Mouse (Mus musculus) T-helper 1 cell (primary cell): ENCODE measurements around the gene Rmdn2.

Experiments used
- in situ Hi-C: fragments of 300-600 bp; cut with MboI, MseI; formaldehyde crosslinking; loops from one replicate; pipeline ENCODE4 v1.15.1; 2025; ENCODE audit warnings: high pct_unique_total_duplicates

The Rmdn2 gene

DNA sequence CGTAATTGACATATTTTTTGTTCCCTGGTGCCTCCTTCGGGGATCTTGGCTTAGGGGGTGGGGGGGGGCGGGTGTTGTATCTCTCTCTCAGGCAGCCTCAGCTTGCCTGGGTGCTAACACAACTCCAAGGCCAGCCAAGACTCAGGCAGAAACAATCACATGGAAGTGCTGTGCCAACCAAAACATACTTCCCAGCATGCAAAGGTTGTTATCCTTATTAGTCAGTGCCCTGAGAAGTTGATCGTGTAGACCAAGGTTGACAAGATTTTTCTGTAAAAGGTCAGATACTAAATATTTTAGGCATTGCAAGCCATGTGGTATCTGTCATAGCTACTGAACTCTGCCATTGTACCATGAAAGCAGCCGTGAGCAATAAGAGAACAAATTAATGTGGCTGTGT lies 89.2 kb downstream of the Rmdn2 start:
- in situ Hi-C loops: loop anchor here (25.0 kb wide), 1 partner anchor 486 kb away; no protein-coding TSS in a partner anchor

DNA sequence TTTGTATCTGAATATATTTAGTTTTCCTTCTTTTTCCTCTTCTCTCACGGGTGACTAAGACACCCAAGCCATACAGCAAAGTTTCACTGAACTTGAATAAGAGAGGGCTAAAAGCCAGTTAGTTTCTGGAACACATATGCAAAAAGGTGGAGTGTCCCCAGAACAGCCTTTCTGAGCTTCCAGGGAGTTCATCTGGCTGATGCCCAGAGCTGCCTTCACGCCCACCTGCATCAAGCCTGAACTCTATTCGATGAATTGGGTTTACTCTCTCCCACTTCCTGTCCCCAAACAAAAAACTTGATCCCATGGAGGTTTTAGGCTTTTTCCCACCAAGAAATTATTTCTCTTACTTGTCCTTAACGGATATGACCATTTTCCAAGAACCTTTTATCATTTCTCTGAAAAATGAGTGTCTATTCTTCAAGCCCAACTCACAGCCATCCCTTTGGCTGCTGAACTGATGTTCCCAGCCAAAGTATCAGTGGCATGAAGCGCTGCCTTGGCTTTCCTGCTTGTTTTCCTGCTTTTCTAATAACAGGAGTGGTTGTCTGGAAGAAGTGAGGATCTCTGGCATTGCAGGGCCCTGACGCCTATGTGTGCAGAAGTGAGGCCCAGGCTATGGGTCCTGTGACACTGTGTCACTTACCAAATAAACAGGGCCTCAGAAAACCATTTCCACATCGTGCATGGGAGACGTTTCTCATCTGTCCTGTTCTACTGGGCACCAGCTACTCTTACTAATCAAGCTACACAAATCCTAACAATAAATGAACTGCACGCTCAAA lies 94.2 kb downstream of the Rmdn2 start:
- in situ Hi-C loops: loop anchor here (25.0 kb wide), 1 partner anchor 481 kb away; no protein-coding TSS in a partner anchor

DNA sequence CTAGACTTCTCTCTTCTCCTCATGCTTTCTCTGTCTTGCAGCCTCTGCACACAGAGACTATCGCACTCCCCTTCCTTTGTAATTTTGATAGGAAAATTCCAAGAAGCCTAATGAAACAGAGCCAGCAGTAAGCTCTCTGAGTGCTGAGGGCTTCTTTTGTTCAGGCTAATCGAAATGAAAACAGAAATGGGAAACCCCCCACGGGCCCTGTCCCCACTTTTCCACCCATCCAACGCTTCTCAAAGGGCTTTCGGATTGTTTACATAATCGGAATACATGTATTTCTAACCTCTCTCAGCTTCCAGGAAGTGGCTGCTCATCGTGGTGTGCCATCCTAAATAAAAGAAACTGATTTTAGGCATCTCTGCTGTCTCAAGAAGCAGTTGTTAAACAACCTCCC lies 96.5 kb downstream of the Rmdn2 start:
- in situ Hi-C loops: loop anchor here (25.0 kb wide), 1 partner anchor 479 kb away; no protein-coding TSS in a partner anchor

DNA sequence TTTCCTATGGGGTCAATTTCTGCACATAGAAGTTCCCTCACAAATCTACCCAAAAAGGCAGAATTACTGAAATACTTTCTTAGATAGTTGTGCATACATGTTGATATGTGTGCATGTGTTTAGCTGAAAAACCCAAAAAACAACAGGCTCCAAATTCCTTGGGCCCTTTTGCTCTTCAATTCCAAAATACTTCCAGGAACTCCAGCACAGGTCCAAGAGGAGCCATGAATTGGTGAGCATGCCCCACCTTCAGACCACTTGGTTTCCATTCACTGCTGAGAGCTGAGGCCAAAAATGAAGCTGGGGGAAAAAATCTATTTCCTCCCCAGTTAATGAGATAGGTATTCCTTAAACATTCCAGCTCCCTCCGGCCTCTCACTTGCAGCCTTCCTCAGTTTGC lies 98.1 kb downstream of the Rmdn2 start:
- in situ Hi-C loops: loop anchor here (25.0 kb wide), 1 partner anchor 478 kb away; no protein-coding TSS in a partner anchor

DNA sequence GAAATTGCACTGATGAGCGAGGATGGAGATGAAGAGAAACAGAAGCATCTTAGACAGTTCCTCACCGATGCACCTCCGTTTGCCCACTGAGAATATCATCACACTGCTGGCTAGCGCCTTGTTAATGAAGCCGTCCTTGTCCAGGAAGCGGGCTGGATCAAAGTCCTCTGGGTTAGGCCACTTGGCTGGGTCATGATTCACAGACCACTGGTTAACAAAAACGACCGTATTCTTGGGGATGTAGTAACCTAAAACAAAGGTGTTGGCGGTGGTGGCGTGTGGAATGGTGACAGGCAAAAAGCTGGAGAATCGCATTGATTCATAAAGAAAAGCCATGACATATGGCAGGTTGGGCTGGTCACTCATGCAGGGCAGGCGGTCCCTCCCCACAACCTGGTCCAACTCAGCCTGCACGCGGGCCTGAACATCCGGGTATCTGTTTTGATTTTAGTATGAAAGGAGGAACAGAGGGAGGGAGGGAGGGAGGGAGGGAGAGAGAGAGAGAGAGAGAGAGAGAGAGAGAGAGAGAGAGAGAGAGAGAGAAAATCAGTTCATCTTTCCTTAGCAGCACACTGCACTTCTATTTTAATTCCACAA lies 98.7 kb downstream of the Rmdn2 start:
- in situ Hi-C loops: loop anchor here (25.0 kb wide), 1 partner anchor 477 kb away; no protein-coding TSS in a partner anchor

DNA sequence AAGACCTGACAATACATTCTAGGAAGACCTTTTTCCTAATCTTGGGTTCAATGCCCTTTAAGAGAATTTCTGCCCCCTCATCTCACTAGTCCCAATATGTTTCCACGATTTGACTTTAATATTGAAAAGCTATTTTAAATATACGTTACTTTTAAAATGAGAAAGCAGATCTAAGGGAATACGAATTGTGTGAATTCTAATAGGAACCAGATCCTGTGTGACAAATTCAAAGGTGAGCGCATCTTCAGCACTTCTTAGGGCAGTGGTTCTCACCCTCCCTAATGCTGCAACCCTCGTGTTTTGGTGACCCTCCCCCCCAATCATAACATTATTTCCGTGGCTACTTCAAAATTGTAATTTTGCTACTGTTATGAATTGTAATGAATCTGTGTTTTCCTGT lies 100.3 kb downstream of the Rmdn2 start:
- in situ Hi-C loops: loop anchor here (25.0 kb wide), 1 partner anchor 475 kb away; no protein-coding TSS in a partner anchor

DNA sequence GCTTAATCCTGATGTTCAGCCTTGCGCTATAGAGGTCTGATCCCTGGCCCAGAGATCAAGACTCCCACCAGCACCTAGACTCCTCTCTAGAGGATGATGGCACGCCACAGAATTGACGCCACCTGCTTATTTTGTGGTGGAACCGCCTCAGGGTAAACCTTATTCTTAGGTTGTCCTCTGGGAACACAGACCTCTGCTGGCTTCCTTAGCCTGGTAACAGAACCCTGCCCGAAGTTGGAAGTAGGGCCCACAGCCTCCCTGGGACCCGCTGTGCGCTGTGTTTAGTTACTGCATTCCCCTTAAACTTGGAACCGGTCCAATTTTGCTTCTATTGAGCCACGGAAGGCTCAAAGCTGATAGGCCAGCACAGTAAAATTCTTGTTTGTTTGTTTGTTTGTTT lies 100.9 kb downstream of the Rmdn2 start:
- in situ Hi-C loops: loop anchor here (25.0 kb wide), 1 partner anchor 475 kb away; no protein-coding TSS in a partner anchor

DNA sequence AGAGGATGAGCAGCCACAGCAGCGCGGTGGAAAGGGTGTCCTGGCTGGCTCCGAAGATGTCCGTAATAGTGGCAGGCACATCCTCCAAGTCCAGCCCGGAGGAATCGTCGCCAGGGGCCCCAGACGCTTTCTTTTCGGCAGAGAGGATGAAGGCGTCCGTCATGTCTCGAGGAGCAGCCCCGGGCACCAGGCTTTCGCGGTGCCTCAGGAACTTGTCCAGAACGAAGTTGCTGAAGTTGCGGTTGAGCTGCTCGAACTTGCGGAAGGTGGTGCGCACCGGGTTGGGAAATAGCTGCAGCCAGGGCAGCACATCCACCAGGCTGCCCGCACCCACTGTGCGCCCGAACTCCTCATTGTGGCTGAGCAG lies 101.6 kb downstream of the Rmdn2 start:
- in situ Hi-C loops: loop anchor here (25.0 kb wide), 1 partner anchor 474 kb away; no protein-coding TSS in a partner anchor

DNA sequence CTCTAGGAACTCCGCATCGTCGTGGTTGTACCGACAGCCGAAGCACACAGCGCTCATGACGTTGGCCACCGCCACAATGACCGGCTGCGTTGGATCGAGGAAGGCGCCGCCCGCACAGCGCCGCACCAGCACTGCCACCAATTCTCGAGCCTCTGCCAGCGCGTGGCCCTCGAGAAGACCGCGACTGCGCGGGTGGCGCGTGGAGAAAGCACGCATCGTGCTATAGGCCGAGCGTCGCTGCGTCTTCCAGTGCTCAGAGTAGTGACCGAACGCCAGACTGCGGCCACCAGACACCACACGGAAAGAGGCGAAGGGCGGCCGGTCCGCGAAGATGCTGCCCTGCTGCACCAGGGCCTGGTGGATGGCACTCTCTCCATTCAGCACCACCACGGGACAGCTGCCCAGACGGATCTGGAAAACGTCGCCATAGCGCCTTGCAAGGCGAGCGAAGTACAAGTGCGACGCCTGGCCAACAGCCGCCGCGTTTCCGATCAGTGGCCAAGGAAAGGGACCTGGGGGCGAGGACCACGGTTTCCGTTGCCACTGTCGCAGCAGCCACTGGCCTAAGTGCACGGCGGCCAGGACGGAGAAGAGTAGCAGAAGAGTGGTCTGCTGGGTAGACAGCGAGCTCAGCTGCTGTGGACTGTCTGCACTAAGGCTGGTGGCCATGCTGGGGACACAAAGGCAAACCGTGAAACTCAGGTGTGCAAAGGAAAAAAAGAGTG lies 102.1 kb downstream of the Rmdn2 start:
- in situ Hi-C loops: loop anchor here (25.0 kb wide), 1 partner anchor 473 kb away; no protein-coding TSS in a partner anchor

DNA sequence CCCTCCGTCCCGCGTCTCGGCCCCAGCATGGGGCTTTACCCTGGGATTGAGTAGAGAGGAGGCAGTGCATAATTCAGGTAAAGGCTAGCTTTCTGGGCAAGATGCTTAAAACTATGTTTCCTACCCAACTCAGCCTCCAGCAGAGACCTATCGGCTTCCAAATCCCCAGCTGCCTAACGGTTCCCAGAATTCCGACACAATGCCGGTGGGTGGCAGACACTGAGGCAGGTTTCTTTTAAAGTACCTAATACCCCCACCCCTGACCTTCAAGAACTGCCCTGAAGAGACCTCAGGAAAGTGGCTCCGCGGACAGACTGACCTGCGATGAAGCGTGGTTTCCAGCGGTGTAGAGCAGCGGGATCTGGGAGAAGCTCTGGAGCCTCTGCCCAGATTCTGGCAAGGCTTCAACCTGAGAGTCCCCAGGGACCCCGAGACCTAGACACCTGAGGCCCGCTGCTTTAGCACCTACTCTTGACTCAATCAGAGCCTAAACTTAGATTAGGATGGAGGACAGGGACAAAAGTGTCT lies 102.8 kb downstream of the Rmdn2 start:
- in situ Hi-C loops: loop anchor here (25.0 kb wide), 1 partner anchor 473 kb away; no protein-coding TSS in a partner anchor

DNA sequence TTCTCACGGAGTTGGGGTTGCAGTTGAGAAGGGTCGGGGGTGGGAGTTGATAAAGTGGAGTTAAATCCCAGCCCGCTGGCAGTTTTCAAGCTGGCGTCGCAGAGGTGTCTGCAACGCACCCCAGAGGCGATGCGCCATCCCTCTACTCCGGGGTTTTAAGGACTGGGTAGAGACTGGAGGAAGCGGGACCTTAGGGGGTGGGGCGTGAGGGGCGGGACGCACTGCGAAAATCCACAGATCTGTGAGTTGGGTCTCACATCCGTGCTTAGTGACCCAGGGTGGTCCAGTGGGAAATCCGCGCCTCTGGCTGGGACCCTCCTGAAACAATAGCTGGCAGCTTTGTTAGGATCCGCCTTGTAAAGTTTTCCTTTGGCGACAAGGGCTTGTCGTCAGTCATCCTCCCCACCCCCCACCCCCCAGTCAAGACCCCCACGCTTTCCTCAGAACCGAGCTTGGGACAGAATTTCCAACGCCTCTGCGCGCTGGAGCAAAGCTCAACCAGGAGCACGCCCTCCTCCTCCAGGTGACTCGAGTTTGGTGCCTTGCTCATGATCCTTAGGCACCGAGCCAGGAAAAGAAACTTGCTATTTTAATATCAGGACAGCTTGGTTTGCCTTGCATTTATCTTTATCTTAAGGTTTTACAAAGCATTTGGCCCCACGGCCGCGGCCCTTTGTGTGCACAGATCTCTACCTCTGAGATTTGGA lies 103.4 kb downstream of the Rmdn2 start, which contains the start of gene Cyp1b1:
TSS of gene Cyp1b1 (minus strand) at position 131 of the 707 bp plus-strand sequence.
- in situ Hi-C loops: loop anchor here (25.0 kb wide), 1 partner anchor 472 kb away; no protein-coding TSS in a partner anchor

DNA sequence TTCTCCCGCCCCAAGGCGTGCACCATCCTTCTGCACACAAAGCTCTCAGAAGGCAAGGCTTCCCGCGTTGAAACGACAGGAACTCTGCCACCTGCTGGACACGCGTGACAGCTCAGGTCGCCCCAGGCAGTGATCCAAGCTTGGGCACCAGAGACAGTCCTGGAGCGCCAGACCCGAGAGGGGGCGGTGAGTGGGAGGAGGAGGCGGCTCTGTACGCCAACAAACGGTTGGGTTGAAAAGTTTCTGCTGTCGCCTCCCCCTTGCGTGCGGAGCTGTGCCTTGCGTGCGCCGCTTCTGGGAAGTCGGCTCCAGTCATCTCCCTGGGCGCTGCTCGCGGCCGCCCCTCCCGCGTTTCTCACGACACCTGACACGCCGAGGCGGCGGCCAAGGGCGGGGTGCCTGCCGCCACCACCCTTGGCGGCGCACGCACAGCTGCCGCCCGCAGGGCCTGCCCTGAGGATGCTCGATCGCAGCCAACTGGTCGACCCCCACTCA lies 104.0 kb downstream of the Rmdn2 start:
- in situ Hi-C loops: loop anchor here (25.0 kb wide), 1 partner anchor 472 kb away; no protein-coding TSS in a partner anchor

DNA sequence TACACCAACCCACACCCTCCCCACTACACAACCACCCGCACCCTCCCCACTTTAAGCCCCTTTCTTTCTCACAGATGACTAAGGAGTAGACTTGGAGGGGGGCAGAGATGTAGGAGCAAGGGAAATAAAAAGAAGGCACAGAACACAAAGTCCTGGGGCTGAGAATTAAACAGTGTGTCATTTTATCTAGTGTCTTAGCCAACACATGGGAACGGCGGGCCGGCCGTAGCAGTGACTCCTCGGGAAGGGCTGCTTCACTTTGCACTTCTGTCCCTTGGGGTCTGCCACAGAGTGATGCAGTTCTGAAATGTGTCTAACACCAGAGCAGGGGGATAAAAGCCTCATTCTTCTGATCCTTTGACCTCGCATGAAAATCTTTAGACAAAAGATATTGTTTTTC lies 109.0 kb downstream of the Rmdn2 start:
- in situ Hi-C loops: loop anchor here (25.0 kb wide), 1 partner anchor 467 kb away; no protein-coding TSS in a partner anchor

DNA sequence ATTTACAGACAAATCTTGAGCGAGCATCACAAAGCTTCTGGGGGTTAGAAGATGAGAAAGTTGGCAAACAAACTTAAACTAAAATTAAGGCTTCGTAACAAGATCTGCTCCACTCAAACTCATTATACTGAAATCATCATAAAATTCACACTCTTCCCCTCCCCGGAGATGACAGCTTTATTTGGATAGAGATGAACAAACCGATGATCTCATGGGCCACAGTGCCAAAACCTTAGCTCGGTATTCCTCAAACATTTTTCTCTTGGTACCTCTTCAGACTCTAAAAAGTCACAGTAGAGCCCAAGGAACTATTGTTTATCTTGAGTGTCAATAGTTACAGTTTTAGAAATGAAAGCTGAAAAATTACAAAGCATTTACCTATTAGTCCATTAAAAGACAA lies 115.0 kb downstream of the Rmdn2 start:
- in situ Hi-C loops: no loop called here

DNA sequence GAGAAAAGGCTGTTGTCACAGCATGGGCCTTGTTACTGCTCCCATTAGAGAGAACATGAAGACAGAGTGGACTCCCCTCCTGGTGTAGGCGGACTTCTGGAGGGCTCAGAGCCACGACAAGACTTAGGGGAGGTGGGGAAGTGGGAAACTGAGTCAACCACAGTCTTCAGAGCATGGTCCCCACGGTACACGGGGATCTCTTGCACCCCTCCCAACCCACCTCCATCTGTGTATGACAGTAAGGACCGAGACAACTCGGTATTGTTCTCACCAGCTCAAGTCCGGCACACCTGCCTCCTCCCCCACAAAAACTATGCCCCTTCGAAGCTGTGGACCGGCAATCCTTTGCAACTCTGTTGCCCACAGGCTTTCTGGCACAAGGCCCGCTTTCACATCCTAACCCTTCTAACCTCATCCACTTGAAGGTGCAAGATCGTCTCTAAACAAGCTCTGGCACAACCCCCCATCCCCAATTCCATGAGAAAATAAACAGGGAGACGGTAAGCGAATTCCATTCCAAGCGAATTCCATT lies 116.5 kb downstream of the Rmdn2 start:
- in situ Hi-C loops: no loop called here

DNA sequence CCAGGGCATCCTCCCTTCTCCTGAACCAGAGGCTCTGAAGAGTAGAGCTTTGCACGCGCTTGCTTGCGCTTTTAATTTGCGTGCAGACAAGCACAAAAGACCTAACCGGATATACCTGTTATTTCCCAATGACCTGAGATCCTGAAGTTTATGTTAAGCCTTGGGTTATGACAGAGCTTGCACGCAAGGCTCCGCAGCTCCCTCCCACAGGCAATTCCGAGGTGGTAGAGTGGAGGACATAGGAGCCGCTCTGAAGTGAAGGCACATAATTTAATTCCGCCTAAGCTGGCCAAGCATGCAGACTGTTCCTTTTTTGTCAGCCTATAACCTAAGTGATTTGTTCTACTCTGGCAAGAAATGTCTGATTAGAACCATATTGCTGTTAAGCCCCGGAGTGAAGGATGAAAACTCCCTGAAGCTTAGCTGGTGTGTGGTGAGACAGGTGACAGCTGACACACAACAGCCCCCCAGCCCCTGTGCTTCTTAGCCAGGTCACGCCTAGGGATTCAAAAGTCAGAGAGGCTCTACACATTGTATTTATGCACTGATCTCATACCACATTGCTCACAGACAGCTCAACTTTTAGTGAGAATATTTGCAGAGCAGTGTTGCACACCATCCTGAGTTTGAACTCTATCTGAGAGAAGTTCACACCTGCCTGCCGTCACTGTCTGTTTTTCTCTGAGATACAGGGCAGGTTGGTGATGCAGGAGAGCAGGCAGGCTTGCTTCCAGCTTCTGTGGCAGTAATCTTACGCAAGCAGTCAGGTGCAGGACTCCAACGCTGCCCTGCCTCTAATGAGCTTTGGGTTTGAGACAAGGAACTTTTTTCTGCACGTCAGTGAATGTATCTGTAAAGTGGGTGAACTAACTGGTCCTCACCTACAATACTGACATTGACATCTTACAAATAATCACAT lies 117.2 kb downstream of the Rmdn2 start:
- in situ Hi-C loops: no loop called here

DNA sequence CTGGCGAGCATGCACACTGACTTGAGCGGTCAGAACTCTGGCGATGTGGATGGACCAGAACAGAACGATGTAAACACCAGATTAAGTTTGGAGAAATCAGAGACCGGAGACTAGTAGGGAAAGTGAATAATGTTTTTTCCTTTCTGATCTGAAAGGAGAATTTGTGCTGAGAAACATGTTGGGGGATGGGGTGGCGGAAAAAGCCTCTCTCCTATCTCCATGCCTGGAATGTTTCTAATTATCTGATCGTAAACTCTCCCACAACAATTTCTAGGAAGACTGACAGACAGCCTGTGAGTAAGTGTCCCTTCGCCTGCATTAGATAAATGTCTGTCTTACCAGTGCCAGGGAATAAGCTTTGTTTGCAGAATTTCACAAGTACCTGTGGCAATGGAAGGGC lies 119.3 kb downstream of the Rmdn2 start:
- in situ Hi-C loops: no loop called here

DNA sequence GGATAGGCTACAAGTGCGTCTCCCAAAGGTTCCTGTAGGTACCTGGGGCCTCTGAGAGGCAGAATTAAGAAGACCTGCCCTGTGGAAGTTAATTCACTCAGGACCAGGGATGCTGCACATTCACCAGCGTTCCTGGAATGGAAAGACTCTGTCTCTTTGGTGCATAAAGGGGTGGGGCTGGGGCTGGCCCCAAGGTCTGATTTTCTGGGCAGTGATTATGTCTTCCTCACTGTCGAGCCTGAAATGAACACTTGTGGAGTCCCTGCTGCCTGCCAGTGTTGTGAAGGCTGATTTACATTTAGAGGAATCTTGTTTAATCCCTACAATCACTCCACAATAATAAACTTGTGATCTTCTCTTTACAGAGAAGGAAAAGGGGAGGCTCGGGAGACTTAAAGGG lies 121.4 kb downstream of the Rmdn2 start:
- in situ Hi-C loops: no loop called here

DNA sequence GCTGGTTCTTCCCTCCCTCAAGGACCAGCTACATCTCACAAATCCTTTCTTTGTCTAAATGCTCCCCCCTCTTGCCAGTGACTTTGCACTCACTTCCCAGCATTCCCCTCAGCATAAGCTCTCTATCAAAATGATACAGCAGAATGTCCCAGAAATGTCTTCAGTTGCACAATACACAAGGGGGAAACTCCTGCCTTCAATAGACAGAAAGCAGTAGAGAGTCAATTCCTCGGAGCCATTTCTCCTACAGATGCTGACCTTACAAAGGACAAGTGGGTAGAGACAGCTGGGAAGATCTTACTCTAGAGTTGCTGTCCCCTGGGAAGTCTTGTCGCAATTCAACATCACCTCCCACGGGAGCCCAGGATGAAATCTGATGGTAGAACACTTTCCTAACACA lies 125.9 kb downstream of the Rmdn2 start:
- in situ Hi-C loops: no loop called here
